Mouse (Mus musculus) adrenal gland, postnatal 0 days (tissue): ENCODE data around the gene Kcne2. TPM values are rescaled to one million over a fixed set of nuclear protein-coding genes. Genes with fewer than 3 reads are reported as not detected.

ENCODE experiments used
- polyA plus RNA-seq: library from polyadenylated mRNA; unstranded; fragments of >200 nt; fragmentation: Nextera tagmentation; extraction: Ambion mirVana; gene quantifications from 2 replicates; pipeline ENCODE4 v1.2.1, GENCODE M21; 2015

The Kcne2 gene
- polyA plus RNA-seq = not detected in 2 replicates

GRCm38 (mm10) chr16:92292101-92292500, at the start of gene Kcne2:
TSS of gene Kcne2 (plus strand) at chr16:92292389.

GRCm38 (mm10) chr16:92300649-92301411, 8.6 kb downstream of the Kcne2 start, which contains the start of gene Smim11:
TSS of gene Smim11 (plus strand) at chr16:92301286.

GRCm38 (mm10) chr16:92321341-92321740, 29.2 kb downstream of the Kcne2 start, which contains the start of gene Fam243:
TSS of gene Fam243 (minus strand) at chr16:92321441.

Other genes with a start within 250 kb of the Kcne2 start
- 145 and 147 TPM in 2 replicates for gene Mrps6, start 234.1 kb upstream of the Kcne2 start, polyA plus RNA-seq
- gene Gm49711, start 234.1 kb upstream of the Kcne2 start, polyA plus RNA-seq = not detected in 2 replicates
- gene Slc5a3, start 234.1 kb upstream of the Kcne2 start, polyA plus RNA-seq = 3.3 and 4.1 TPM in 2 replicates
- gene Smim11, start 8.9 kb downstream of the Kcne2 start, polyA plus RNA-seq = 184 and 191 TPM in 2 replicates
- not detected in 2 replicates for gene Fam243, start 29.1 kb downstream of the Kcne2 start, polyA plus RNA-seq
- gene Kcne1, start 67.1 kb downstream of the Kcne2 start, polyA plus RNA-seq = 0.80 and 1.7 TPM in 2 replicates
- gene Rcan1, start 178.5 kb downstream of the Kcne2 start, polyA plus RNA-seq = 18.9 and 23.6 TPM in 2 replicates
- 0.77 and 0.84 TPM in 2 replicates for gene Clic6, start 193.3 kb downstream of the Kcne2 start, polyA plus RNA-seq